Mouse (Mus musculus): ENCODE results near the gene Cdh4.

DNA sequence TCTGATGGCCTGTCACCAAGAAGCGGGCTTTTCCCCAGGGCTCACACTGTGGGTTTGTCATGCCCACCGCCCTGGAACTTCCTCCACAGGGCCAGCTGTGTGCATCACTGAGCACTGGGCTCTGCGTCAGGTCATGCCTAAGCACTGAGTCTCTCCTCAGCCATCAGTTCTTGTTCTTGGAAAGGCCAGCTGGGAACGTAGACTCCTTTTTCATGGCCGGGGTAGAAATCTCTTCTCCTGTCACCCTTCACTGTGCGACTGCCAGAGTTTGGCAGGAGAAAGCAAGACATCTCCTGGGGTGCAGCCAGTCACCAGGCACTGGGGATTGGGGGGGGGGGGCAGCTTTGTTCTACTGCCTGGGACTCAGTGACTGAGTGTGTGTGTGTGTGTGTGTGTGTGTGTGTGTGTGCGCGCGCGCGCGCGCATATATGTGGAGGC is 222.0 kb downstream of the Cdh4 start:
- no peak for TF ChIP-seq MAFK (IDR thresholded peaks at IDR 0.05; ENCODE audit: insufficient read depth, low read depth, low read length)
- no peak for TF ChIP-seq HCFC1 (IDR thresholded peaks at IDR 0.05; ENCODE audit: borderline replicate concordance, insufficient read depth, low read length)
- no peak for TF ChIP-seq CHD2 (IDR thresholded peaks at IDR 0.05; ENCODE audit: low read depth, low read length)
- no peak for TF ChIP-seq ZC3H11A (IDR thresholded peaks at IDR 0.05; ENCODE audit: borderline replicate concordance, low read depth, low read length)
- TF ChIP-seq ZNF384 (IDR thresholded peaks at IDR 0.05; ENCODE audit: low read depth, low read length), result no peak
